Mouse (Mus musculus) WW6 (cell line): ENCODE measurements at regions not wholly inside any gene's neighbourhood (a gene's known extent, or its start where the extent isn't known, plus 50 kb on each side); places are given as distances from the start of the nearest gene placed in this dataset.
A peak's percentile ranks its signal among the peaks of the same experiment; 100 is the strongest.

Experiments used
- DNase-seq: peaks from one replicate; pipeline ENCODE4 v3.0.0-alpha.2; 2013; ENCODE audit warnings: low read depth, low spot score

DNA sequence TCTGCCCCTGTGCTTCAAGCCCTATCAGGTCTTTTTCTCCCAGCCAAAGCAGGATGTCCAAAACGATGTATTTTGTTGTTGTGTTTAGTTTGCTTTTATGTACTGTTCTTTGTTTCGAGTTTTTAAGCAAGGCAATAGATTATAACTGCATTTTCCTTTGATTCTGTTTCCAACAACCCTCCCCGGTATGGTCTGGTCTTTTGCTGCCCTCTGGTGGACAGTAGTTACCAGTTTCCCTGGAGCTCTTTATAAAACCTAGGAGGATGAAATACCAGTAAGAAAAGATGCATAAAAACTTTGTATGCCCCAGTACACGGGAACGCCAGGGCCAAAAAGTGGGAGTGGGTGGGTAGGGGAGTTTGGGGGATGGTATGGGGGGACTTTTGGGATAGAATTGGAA is 73.9 kb upstream of the Itm2a start:
- DNase-seq: peak; percentile 4

DNA sequence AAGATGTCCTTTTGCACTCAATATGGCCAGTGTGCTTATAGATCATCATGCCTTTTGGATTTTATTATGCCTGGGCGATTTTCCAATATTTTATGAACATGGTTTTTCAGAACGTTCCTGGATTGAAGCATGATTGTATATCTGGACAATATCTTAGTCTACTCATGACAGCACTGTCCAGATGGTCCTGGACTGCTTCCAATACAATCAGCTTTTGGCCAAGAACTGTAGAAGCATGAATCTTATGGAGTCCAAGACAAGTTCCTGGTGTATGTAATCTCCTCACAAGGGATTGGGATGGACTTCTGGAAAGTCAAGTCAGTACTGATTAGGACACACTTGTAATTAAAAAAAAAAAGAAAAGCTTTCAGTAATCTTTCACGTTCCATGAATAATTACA is 66.1 kb upstream of the Itm2a start:
- no peak for DNase-seq
